Mouse (Mus musculus) heart, adult 2 months (tissue): ENCODE results near the gene Fem1a.

Source experiments
- EP300 ChIP-seq: fragments of 200-500 bp; IDR thresholded peaks from 2 replicates; pipeline ENCODE4 v1.6.1; 2011; ENCODE audit warnings: low read depth, low read length, control low read depth; ENCODE audit not compliant: insufficient read depth
- POLR2A ChIP-seq: fragments of 200-500 bp; IDR thresholded peaks from 2 replicates; pipeline ENCODE4 v1.6.1; 2011; ENCODE audit warnings: mild to moderate bottlenecking, low read depth, low read length, control low read depth; ENCODE audit not compliant: insufficient read depth

GRCm38 (mm10) chr17:56288866-56289265 lies 32.3 kb downstream of the Fem1a start:
- TF ChIP-seq POLR2A, result no peak
- TF ChIP-seq EP300, result no peak
